Mouse (Mus musculus): ENCODE measurements at regions not wholly inside any gene's neighbourhood (a gene's known extent, or its start where the extent isn't known, plus 50 kb on each side); places are given as distances from the start of the nearest gene placed in this dataset.

DNA sequence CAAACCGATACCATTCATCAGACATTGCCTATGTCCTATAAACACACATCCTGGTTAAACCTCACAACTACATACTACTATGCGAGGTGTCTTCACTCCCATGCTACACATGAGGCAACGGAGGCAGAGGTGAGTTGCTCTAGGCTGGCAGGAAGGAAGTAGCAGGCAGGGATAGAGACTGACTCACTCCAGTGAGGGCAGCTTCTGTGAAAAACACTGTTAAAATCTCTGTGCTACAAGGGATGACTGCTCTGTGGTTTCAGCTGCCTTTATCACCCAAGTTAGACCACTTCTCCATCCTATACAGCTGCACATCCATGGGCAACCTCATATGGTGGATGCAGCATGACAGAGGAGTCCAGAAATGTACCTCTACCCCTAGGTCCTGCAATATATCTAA is 91.0 kb upstream of the Sgk1 start:
- Histone ChIP-seq H3K4me1 (replicated peaks) (peaks cover 13% of the 10 kb centered on the region), H3K27ac (no peak overlapping the region), H3K9me3 (no peaks in the 10 kb centered on the region), H3K27me3 (ENCODE audit: insufficient read depth, poor library complexity, severe bottlenecking) (no peaks in the 10 kb centered on the region), H3K4me3 (no peak overlapping the region), H3K36me3 (no peaks in the 10 kb centered on the region)
- no peak for DNase-seq (ENCODE audit: low spot score)
- 90% methylated on average over 3 of the region's 3 CpGs for WGBS

DNA sequence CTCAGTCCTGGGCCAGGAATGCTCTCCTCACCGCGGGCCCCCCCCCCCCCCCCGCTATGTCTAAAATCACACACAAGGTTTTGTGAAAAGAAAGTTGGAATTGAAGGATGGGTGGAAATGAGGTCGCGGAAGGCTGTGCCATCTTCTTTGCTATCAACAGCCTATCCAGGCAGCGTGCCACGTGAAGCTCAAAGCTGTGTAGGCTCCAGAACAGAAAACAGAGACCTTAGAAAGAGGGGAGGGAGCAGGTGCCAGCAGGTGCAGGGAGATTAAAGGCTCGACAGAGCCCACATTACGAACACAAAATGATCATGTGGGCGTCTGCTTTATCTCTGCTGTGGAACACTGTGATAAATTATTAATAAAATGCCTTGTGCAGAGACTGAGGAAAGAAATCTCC is 89.6 kb upstream of the Sgk1 start:
- no peak overlapping the region for H3K27ac ChIP-seq
- H3K9me3 ChIP-seq = no peaks in the 10 kb centered on the region
- 49% methylated on average over 10 of the region's 10 CpGs for WGBS
- H3K4me1 ChIP-seq (replicated peaks) = peaks cover 14% of the 10 kb centered on the region
- no peak for DNase-seq (ENCODE audit: low spot score)
- no peak overlapping the region for H3K4me3 ChIP-seq
- H3K27me3 ChIP-seq (ENCODE audit: insufficient read depth, poor library complexity, severe bottlenecking) = no peaks in the 10 kb centered on the region
- no peaks in the 10 kb centered on the region for H3K36me3 ChIP-seq

DNA sequence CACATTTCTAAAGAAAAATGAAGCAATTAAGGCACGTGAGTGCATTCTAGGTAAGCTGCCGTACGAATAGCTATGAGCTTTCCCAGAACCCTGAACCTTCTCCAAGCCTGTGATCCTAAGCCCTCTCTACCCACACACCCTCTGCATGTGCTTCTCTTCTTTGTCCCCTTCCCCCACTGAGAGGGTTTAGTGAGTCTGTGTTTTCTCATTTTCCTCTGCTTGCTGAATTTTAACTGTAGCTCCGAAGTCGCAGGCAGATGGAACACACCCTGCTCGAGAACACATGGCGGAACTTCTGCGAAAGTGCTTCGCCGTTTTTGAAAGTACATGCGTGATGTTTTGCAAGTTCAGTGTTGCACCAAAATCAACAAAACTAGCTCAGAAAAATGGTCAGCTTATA is 88.3 kb upstream of the Sgk1 start:
- no peaks in the 10 kb centered on the region for H3K36me3 ChIP-seq
- H3K27me3 ChIP-seq (ENCODE audit: insufficient read depth, poor library complexity, severe bottlenecking) = no peaks in the 10 kb centered on the region
- H3K4me3 ChIP-seq = no peak overlapping the region
- no peak for DNase-seq (ENCODE audit: low spot score)
- H3K9me3 ChIP-seq = no peaks in the 10 kb centered on the region
- 90% methylated on average over 11 of the region's 11 CpGs for WGBS
- no peak overlapping the region for H3K27ac ChIP-seq
- peaks cover 14% of the 10 kb centered on the region for H3K4me1 ChIP-seq (replicated peaks)

- H3K36me3 ChIP-seq = no peaks in the 10 kb centered on the region
Observed at GRCm38 (mm10) chr10:21796386-21796785, 85.6 kb upstream of the Sgk1 start.

DNA sequence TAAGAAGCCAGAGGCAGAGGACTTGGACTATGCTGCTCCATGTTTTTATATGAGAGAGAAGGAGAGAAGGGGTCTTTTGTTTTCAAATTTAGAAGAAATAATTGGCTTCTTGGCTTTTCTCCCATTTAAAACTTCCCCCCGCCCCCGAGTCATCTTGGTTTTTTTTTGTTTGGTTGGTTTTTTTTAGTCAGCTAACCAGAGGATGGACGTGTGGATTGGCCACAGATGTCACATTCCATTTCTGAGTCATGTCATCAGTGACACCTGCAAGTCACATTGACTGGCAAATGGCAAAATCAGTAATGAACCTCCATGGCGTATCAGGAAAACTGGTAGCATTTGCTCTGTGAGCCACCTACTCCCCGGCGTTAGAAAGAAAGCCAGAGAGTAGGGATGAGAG is 83.9 kb upstream of the Sgk1 start:
- Histone ChIP-seq H3K9me3 (no peaks in the 10 kb centered on the region), H3K4me3 (no peak overlapping the region), H3K36me3 (no peaks in the 10 kb centered on the region), H3K27ac (no peak overlapping the region), H3K4me1 (replicated peaks) (0 out of 2 replicates have a peak, but pooled peaks cover 3% of the 10 kb centered on the region), H3K27me3 (ENCODE audit: insufficient read depth, poor library complexity, severe bottlenecking) (no peaks in the 10 kb centered on the region)
- DNase-seq (ENCODE audit: low spot score) = no peak
- 83% methylated on average over 6 of the region's 6 CpGs for WGBS

More at GRCm38 (mm10) chr10:21796386-21796785, 85.6 kb upstream of the Sgk1 start:
- WGBS = 94% methylated on average over 4 of the region's 4 CpGs
- Histone ChIP-seq H3K4me3 (no peak overlapping the region), H3K27ac (no peak overlapping the region), H3K27me3 (ENCODE audit: insufficient read depth, poor library complexity, severe bottlenecking) (no peaks in the 10 kb centered on the region), H3K4me1 (replicated peaks) (0 out of 2 replicates have a peak, but pooled peaks cover 6% of the 10 kb centered on the region), H3K9me3 (no peaks in the 10 kb centered on the region)
- no peak for DNase-seq (ENCODE audit: low spot score)

- DNase-seq (ENCODE audit: low spot score) = no peak
- Histone ChIP-seq H3K27ac (no peak overlapping the region), H3K4me3 (no peak overlapping the region), H3K36me3 (no peaks in the 10 kb centered on the region), H3K9me3 (no peaks in the 10 kb centered on the region), H3K4me1 (replicated peaks) (0 out of 2 replicates have a peak, but pooled peaks cover 3% of the 10 kb centered on the region), H3K27me3 (ENCODE audit: insufficient read depth, poor library complexity, severe bottlenecking) (no peaks in the 10 kb centered on the region)
- WGBS = 87% methylated on average over 5 of the region's 5 CpGs
Observed at GRCm38 (mm10) chr10:21801556-21801955, 80.4 kb upstream of the Sgk1 start.

DNA sequence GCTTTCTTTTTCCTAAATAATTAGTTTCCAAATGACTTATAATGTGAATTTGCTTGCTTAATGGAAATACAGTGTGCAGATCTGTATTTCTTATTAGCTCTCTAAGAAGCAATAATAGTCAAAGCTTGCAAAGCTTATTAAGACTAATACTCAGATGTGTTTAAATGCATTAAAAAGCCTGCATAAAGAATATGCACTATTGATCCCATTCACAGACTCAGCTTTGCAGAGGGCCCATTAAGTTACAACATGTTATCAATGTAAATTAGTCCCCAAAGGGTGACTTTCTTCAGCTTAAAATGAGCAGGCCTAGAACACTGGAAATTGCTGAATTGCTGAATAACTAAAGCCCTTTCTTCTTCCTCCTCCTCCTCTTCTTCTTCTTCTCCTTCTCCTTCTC is 78.8 kb upstream of the Sgk1 start:
- no peaks in the 10 kb centered on the region for H3K27me3 ChIP-seq (ENCODE audit: insufficient read depth, poor library complexity, severe bottlenecking)
- H3K4me3 ChIP-seq = no peak overlapping the region
- no peaks in the 10 kb centered on the region for H3K36me3 ChIP-seq
- H3K4me1 ChIP-seq (replicated peaks) = no peaks in the 10 kb centered on the region
- H3K9me3 ChIP-seq = no peaks in the 10 kb centered on the region
- no peak overlapping the region for H3K27ac ChIP-seq
- no peak for DNase-seq (ENCODE audit: low spot score)

GRCm38 (mm10) chr10:21804761-21805160 is 77.2 kb upstream of the Sgk1 start:
- H3K27ac ChIP-seq = no peak overlapping the region
- no peak overlapping the region for H3K4me3 ChIP-seq
- no peaks in the 10 kb centered on the region for H3K4me1 ChIP-seq (replicated peaks)
- 92% methylated on average over 2 of the region's 2 CpGs for WGBS
- H3K9me3 ChIP-seq = no peaks in the 10 kb centered on the region
- no peaks in the 10 kb centered on the region for H3K27me3 ChIP-seq (ENCODE audit: insufficient read depth, poor library complexity, severe bottlenecking)
- DNase-seq (ENCODE audit: low spot score) = no peak
- no peaks in the 10 kb centered on the region for H3K36me3 ChIP-seq

DNA sequence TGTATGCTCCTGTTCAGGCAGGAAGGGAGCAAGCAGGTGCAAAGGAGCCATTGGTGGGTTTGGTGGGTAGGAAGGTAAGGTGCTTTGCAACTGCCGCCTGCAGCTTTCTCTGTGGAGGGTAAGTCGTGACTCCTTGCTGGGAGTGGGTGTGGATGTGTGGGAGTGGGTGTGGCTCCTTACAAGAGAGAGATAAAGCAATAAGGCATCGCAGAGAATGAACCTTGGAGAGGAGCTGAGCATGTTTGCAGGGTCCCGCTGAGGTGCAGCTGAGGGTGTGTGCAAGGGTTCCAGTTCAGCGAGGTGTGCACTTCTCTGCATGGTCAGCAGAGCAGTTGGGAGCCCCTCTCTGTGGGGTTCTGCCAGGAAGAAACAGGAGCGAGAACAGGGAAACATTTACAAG is 76.4 kb upstream of the Sgk1 start:
- no peaks in the 10 kb centered on the region for H3K4me1 ChIP-seq (replicated peaks)
- no peak for DNase-seq (ENCODE audit: low spot score)
- no peak overlapping the region for H3K27ac ChIP-seq
- H3K36me3 ChIP-seq = no peaks in the 10 kb centered on the region
- no peaks in the 10 kb centered on the region for H3K27me3 ChIP-seq (ENCODE audit: insufficient read depth, poor library complexity, severe bottlenecking)
- 57% methylated on average over 6 of the region's 6 CpGs for WGBS
- no peaks in the 10 kb centered on the region for H3K9me3 ChIP-seq
- H3K4me3 ChIP-seq = no peak overlapping the region

- no peak for DNase-seq (ENCODE audit: low spot score)
- H3K4me3 ChIP-seq = no peak overlapping the region
- no peaks in the 10 kb centered on the region for H3K36me3 ChIP-seq
- no peaks in the 10 kb centered on the region for H3K9me3 ChIP-seq
- WGBS = 97% methylated on average over 4 of the region's 4 CpGs
- no peaks in the 10 kb centered on the region for H3K4me1 ChIP-seq (replicated peaks)
- H3K27ac ChIP-seq = no peak overlapping the region
- H3K27me3 ChIP-seq (ENCODE audit: insufficient read depth, poor library complexity, severe bottlenecking) = no peaks in the 10 kb centered on the region
Observed at GRCm38 (mm10) chr10:21806716-21807115, 75.3 kb upstream of the Sgk1 start.

GRCm38 (mm10) chr10:21819686-21820085 is 62.3 kb upstream of the Sgk1 start:
- H3K36me3 ChIP-seq = no peaks in the 10 kb centered on the region
- no peak overlapping the region for H3K27ac ChIP-seq
- H3K9me3 ChIP-seq = no peaks in the 10 kb centered on the region
- no peak overlapping the region for H3K4me3 ChIP-seq
- WGBS = 83% methylated on average over 3 of the region's 3 CpGs
- H3K4me1 ChIP-seq (replicated peaks) = peaks cover 17% of the 10 kb centered on the region
- H3K27me3 ChIP-seq (ENCODE audit: insufficient read depth, poor library complexity, severe bottlenecking) = no peaks in the 10 kb centered on the region
- DNase-seq (ENCODE audit: low spot score) = no peak

DNA sequence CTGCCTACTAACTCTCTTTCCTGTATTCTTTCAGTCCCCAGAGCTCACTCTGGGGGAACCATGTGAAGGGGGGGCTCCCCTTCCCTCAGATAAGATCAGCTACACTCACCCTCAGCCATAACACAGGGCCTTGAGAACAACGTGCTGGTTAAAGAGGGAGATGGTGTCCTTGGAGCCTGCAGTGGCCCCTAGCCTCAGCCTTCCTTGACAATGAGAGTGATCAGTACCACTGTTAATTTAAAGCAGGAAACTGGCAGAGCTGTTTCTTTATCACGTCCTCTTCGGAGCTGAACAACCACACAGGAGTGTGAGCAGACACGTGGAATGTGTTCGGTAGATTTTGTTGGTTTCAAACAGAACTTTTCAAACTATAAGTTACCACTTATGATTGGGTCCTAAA is 60.6 kb upstream of the Sgk1 start:
- WGBS = 76% methylated on average over 5 of the region's 5 CpGs
- Histone ChIP-seq H3K27ac (peak overlapping the region; percentile 64), H3K27me3 (ENCODE audit: insufficient read depth, poor library complexity, severe bottlenecking) (no peaks in the 10 kb centered on the region), H3K36me3 (no peaks in the 10 kb centered on the region), H3K9me3 (no peaks in the 10 kb centered on the region), H3K4me1 (replicated peaks) (peaks cover 20% of the 10 kb centered on the region), H3K4me3 (no peak overlapping the region)
- no peak for DNase-seq (ENCODE audit: low spot score)

GRCm38 (mm10) chr10:21824418-21825025 is 57.5 kb upstream of the Sgk1 start:
- peak overlapping the region; percentile 30; the same call in 1 of the 2 replicates for H3K27ac ChIP-seq

More at GRCm38 (mm10) chr10:21824418-21825025, 57.5 kb upstream of the Sgk1 start:
- H3K36me3 ChIP-seq = no peaks in the 10 kb centered on the region
- no peak overlapping the region for H3K4me3 ChIP-seq
- WGBS = 62% methylated on average over 12 of the region's 12 CpGs
- peaks cover 34% of the 10 kb centered on the region for H3K4me1 ChIP-seq (replicated peaks)
- no peaks in the 10 kb centered on the region for H3K27me3 ChIP-seq (ENCODE audit: insufficient read depth, poor library complexity, severe bottlenecking)
- DNase-seq (ENCODE audit: low spot score) = no peak
- no peaks in the 10 kb centered on the region for H3K9me3 ChIP-seq
